Mouse (Mus musculus) thymus, postnatal 10 days (tissue): ENCODE results near the gene Grm4.

Experiments
- DNase-seq, 2 experiments: peaks; one replicate each; pipeline ENCODE4 v3.0.0; 2021; ENCODE audit warnings: low spot score in 2 of 2

Gene Grm4

GRCm38 (mm10) chr17:27521303-27521702, at the start of gene Grm4:
Gene Grm4 (minus strand): TSS chr17:27521403.
- no peak for DNase-seq

- DNase-seq = no peak
These were observed 47.0 kb upstream of the Grm4 start for GRCm38 (mm10) chr17:27568228-27568627.

GRCm38 (mm10) chr17:27565942-27566267, 44.7 kb upstream of the Grm4 start:
- no peak for DNase-seq

- DNase-seq = peak; percentile 93 to 97
These were observed 44.1 kb upstream of the Grm4 start, which contains the start of gene AI413582 for GRCm38 (mm10) chr17:27565163-27565941. Gene AI413582 (minus strand): TSS chr17:27565756.

GRCm38 (mm10) chr17:27564391-27565162, 43.4 kb upstream of the Grm4 start:
- DNase-seq = peak; percentile 25 to 34

- no peak for DNase-seq
These were observed 42.6 kb upstream of the Grm4 start for GRCm38 (mm10) chr17:27563771-27564244.

- DNase-seq = no peak
These were observed 40.8 kb upstream of the Grm4 start for GRCm38 (mm10) chr17:27561809-27562526.

GRCm38 (mm10) chr17:27560926-27561480, 39.8 kb upstream of the Grm4 start:
- no peak for DNase-seq

- DNase-seq = no peak
These were observed 38.4 kb upstream of the Grm4 start for GRCm38 (mm10) chr17:27559596-27559995.

GRCm38 (mm10) chr17:27558845-27559244, 37.6 kb upstream of the Grm4 start:
- no peak for DNase-seq

GRCm38 (mm10) chr17:27557927-27558661, 36.9 kb upstream of the Grm4 start:
- no peak for DNase-seq

GRCm38 (mm10) chr17:27557181-27557926, 36.2 kb upstream of the Grm4 start:
- peak; percentile 89 to 92 for DNase-seq

- peak; percentile 88 to 97 for DNase-seq
These were observed 35.3 kb upstream of the Grm4 start, which contains the start of gene Hmga1 for GRCm38 (mm10) chr17:27556315-27557011. Gene Hmga1 (plus strand): TSS chr17:27556497.

GRCm38 (mm10) chr17:27555512-27556172, 34.4 kb upstream of the Grm4 start:
- DNase-seq = peak; percentile 71 to 83

- peak; percentile 78 to 84 for DNase-seq
These were observed 33.9 kb upstream of the Grm4 start for GRCm38 (mm10) chr17:27555075-27555511.

- DNase-seq = no peak
These were observed 33.1 kb upstream of the Grm4 start for GRCm38 (mm10) chr17:27554062-27554960.

GRCm38 (mm10) chr17:27552215-27553201, 31.3 kb upstream of the Grm4 start:
- DNase-seq = no peak
